Mouse (Mus musculus) layer of hippocampus, postnatal 14 days (tissue): ENCODE results near the gene Ppp2r5d. TPM values are rescaled to one million over a fixed set of nuclear protein-coding genes. Genes with fewer than 3 reads are reported as not detected.

ENCODE experiments used
- DNase-seq, 2 experiments: peaks; one replicate each; pipeline ENCODE4 v3.0.0; 2021 to 2022; ENCODE audit warnings: low spot score in 2 of 2, mixed read lengths in 1 of 2
- total RNA-seq, 2 experiments: library from RNA; stranded (reverse); gene quantifications; 2 replicates each; pipeline ENCODE4 v1.2.3; 2021

The Ppp2r5d gene
- total RNA-seq, 2 experiments from 2014 or later: 88.1 to 92.2 TPM

DNA sequence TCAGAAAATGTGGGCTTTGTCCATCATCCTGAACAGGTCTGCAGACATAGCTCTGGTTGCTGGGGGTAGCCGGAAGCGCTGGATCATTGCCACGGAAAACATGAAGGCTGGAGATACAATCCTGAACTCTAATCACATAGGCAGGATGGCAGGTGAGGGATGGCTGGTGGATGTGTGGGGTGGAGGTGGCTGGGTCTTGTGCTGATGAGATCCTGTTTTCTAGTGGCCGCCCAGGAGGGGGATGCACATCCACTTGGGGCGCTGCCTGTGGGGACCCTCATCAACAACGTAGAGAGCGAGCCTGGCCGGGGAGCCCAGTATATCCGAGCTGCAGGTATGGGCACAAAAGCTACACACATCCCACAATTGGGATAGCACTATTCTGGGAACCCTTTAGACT, 56.5 kb downstream of the Ppp2r5d start:
- DNase-seq: no peak

DNA sequence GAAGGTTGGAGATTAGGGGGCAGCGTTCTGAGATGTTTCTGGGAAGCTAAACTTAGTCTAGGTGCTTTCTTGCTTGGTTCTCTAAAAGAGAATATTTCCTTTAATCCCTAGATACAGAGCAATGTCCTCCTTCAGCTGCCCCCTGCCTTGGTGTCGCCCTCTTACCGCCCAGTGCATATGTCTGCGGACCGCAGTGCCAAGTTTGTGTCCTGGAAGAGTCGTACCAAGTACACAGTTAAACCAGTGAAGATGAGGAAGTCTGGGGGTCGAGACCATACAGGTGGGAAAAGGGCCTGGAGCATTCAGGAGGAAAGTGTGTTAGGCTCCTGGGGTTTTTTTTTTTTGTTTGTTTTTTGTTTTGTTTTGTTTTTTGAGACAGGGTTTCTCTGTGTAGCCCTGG, 57.6 kb downstream of the Ppp2r5d start:
- no peak for DNase-seq

DNA sequence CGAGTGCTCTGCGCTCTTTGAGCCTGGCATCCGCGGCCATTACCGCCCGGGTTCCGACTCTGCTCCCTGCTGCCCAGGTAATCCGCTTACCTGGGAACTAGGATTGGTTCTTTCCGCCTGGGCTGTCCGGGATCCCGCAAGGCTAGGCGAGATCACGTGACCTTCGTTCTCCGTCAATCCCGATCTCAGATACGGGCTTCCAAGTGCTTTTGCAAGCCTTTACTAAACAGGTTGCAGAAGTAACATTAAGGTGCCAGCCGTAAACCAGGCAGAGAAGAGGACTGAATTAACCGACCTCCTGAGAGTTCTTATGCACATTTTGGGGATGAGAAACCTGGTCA, 58.6 kb downstream of the Ppp2r5d start:
- DNase-seq: no peak

DNA sequence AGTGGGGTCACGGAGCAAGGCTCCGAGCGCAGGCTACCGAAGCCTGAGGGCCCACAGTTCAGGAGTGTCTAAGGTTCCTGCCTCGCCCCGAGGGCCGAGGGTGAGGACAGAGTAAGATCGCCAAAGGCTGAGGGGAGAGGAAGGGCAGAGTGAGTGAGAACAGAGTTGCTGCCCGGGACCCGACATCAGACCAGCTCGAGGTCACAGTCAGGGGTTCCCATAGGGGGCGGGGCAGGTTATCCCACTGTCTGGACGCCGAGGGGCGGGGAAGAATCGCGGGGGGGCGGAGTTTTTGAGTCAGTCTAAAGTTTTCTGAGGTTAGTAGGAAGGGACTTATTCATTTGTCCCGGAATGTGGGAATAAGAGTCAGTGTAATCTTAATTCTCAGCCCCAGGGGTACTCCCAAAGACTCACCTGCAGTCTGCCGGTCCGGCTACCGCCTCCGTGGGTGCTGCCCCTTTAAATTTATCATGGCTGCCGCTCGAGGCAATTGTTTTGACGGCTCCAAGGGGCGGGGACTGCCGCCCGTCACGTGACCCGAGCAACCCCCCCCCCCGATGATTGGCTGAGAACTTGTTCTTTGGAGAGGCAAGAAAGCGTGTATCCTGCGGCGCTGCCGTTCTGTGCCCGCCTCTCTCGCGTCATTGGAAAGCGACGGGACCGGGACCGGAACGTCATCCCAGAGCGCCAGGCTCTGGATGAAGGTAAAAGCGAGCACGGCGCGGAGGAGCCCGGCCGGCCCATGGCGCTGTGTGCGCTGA, 59.2 kb downstream of the Ppp2r5d start, which contains the start of the genes Klc4 and Mrpl2:
Gene Klc4 (minus strand): TSS at position 462 of the 761 bp plus-strand sequence.
Gene Mrpl2 (plus strand): TSS at position 669 of the 761 bp plus-strand sequence.
- peak; percentile 99 for DNase-seq

DNA sequence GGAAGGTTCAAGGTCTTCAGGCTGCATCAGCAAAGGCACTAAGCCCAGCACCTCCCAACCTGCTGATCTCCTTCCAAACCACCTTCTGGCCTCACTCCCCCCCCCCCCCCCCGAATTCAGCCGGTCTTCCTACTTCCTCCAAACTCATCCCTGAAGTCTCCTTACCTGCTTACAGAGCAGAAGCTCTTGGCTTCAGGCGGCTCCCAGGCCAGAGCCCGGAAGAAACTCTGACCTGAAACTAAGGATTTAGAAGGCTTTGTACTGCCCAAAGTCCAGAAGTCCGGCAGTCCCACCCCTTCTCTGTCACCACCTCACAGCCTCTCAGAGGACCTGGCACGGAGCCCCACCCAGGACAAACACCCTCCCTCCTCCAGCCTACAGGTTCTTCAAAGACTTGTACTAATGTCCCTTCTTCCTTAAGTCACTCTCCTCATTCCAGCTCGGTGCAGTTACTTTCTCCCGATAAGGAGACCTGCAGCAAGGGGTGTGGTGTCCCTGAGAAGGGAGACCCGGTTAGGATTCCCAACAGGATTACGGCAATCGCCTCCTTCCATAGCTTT, 59.9 kb downstream of the Ppp2r5d start:
- no peak for DNase-seq

DNA sequence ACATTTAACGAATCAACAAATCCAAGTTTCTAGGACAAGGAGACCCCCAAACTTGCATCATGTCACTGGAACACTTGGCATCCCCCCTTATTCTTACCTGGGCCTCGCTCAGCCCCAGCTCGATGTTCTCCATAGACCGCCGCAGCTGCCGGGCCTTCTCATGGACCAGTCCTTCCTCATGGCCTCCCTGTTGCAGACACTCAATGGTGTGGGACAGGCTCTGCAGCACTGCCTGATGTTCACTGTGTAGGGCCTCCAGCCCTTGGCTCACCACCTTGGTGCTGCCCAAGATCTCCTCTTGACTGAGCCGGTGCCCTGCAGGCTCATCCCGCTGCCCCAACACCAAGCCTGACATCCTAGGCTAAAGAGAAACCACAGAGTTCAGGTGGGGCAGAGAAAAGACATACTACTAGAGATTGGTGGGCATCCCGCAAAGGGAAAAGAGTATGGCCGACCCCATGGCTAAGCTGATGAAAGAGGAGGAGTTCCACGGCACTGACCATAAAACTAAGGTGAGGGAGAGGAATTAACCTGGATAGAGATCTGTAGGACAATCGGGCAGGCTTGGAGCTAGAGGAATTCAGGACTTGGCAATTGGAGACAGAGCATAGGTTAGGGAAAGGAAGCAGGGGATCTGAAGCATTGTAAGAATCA, 60.6 kb downstream of the Ppp2r5d start:
- DNase-seq: no peak

DNA sequence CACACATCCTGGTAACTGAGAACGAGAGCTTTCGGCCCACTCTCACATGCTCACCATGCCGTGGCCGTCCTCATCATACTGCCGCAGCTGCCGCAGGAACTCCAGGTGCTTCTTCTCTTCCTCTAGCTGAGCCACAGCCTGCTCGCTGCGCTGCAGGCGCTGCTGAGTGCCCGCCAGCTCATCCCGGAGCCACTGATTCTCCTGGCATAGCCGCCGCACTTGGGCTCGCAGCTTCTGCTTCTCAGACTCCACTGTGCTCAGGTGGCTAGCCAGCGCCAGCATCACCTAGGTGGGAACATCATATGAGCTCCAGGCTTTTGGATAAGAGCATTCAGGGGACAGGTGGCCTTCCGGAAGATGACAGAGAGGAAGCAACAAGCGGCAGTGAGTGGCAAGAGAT, 62.9 kb downstream of the Ppp2r5d start:
- no peak for DNase-seq

DNA sequence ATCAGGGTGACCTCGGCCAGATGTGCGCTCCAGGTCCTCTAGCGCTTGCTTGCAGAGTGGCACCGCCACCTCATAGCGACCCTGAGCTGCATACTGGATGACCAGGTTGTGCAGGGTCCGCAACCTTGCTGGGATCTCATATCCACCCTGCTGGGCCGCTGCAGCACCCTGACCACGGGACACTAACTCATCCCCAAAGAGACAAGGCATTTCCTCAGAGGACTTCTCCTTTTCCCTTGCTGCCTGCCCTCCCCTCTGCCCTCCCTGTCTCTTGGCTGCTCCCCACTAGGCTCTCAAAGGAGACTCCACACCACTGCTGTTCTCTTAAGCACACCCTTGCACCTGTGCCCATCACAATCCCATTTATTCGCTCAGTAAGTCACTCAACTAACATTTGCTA, 65.0 kb downstream of the Ppp2r5d start:
- no peak for DNase-seq

DNA sequence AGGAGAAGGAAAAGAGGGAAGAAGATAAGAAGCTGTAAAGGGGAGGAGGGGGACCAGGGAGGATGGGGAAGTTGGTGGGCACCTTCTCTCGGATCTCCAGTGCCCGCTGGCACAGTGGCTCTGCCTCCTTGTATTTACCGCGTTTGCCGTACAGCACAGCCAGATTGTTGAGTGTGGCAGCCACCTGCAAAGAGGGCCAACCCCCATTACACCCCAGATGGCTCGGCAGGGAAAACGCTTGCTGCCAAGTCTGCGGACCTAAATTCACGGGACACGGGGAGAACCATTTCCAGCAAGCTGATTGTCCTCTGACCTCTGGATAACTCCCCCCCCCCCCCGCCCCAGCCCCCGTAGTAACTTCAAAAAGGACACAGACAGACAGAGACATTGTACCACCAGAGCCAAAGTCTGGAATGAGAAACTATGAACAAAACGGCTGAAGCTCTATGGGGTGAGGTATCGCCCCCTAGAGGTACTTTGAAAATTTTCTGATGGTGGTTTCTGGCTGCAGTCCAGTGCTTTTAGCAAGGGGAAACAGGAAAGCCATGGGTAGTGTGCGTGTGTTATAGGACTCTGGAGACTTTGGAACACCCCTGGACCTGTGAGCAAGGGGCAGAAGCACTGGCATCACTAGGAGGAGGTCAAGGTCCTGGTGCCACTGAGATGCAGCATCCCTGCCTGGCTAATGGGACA, 67.9 kb downstream of the Ppp2r5d start:
- peak; percentile 82 to 85 for DNase-seq

Other genes starting within 250 kb of the Ppp2r5d start
- 100 to 1,000 TPM; 123 to 125 TPM for gene Ttbk1, start 217.4 kb downstream of the Ppp2r5d start, total RNA-seq
- gene Dnph1, start 208.4 kb downstream of the Ppp2r5d start, total RNA-seq: 1 to 10 TPM; 5.7 TPM
- gene Cul9, start 158.7 kb downstream of the Ppp2r5d start, total RNA-seq: 10 to 100 TPM; 42.7 to 43.9 TPM
- gene Srf, start 148.9 kb downstream of the Ppp2r5d start, total RNA-seq: 10 to 100 TPM; 62.7 to 65.5 TPM
- 10 to 100 TPM; 11.2 to 11.4 TPM for gene Ptk7, start 75.6 kb downstream of the Ppp2r5d start, total RNA-seq
- 10 to 100 TPM; 15.1 to 16.7 TPM for gene Klc4, start 59.1 kb downstream of the Ppp2r5d start, total RNA-seq
- 10 to 100 TPM; 51.1 to 54.3 TPM for gene Mrpl2, start 58.9 kb downstream of the Ppp2r5d start, total RNA-seq
- gene Cul7, start 54.8 kb downstream of the Ppp2r5d start, total RNA-seq: 10 to 100 TPM; 23.8 to 24.4 TPM
- 10 to 100 TPM; 12.5 to 15.7 TPM for gene Rrp36, start 30.8 kb downstream of the Ppp2r5d start, total RNA-seq
- gene Mea1, start 26.3 kb downstream of the Ppp2r5d start, total RNA-seq: 100 to 1,000 TPM in 1 of 2 experiments, 10 to 100 TPM in 1; 98.2 to 103 TPM
- 100 to 1,000 TPM; 174 to 176 TPM for gene Klhdc3, start 24.2 kb downstream of the Ppp2r5d start, total RNA-seq
- 10 to 100 TPM; 32.0 to 36.8 TPM for gene Pex6, start 6.4 kb upstream of the Ppp2r5d start, total RNA-seq
- gene Gnmt, start 24.1 kb upstream of the Ppp2r5d start, total RNA-seq: under 1 TPM; 0.76 to 0.98 TPM
- gene Cnpy3, start 47.1 kb upstream of the Ppp2r5d start, total RNA-seq: 10 to 100 TPM; 53.9 to 57.2 TPM
- under 1 TPM in 1 of 2 experiments, not detected in 1; 0.31 TPM for gene Ptcra, start 58.6 kb upstream of the Ppp2r5d start, total RNA-seq
- 10 to 100 TPM; 12.0 to 12.5 TPM for gene 2310039H08Rik, start 67.5 kb upstream of the Ppp2r5d start, total RNA-seq
- 10 to 100 TPM; 47.5 to 48.7 TPM for gene Rpl7l1, start 77.6 kb upstream of the Ppp2r5d start, total RNA-seq
- 10 to 100 TPM; 38.6 to 43.7 TPM for gene Bicral, start 153.4 kb upstream of the Ppp2r5d start, total RNA-seq
- gene Tbcc, start 185.6 kb upstream of the Ppp2r5d start, total RNA-seq: 10 to 100 TPM; 36.4 to 38.2 TPM
- gene Prph2, start 205.3 kb upstream of the Ppp2r5d start, total RNA-seq: not detected